Mouse (Mus musculus): ENCODE measurements around the gene Kcnh4.

The Kcnh4 gene

GRCm38 (mm10) chr11:100735954-100736745, 23.6 kb downstream of the Kcnh4 start:
- no peak for DNase-seq (ENCODE audit: extremely low read depth, insufficient read length, low spot score)

GRCm38 (mm10) chr11:100735134-100735865, 24.4 kb downstream of the Kcnh4 start:
- DNase-seq (ENCODE audit: extremely low read depth, insufficient read length, low spot score), result no peak

- DNase-seq (ENCODE audit: extremely low read depth, insufficient read length, low spot score), result no peak
These were observed 29.1 kb downstream of the Kcnh4 start for GRCm38 (mm10) chr11:100730477-100731205.

- DNase-seq (ENCODE audit: extremely low read depth, insufficient read length, low spot score), result no peak
These were observed 29.8 kb downstream of the Kcnh4 start for GRCm38 (mm10) chr11:100729976-100730375.

- DNase-seq (ENCODE audit: extremely low read depth, insufficient read length, low spot score), result no peak
These were observed 31.1 kb downstream of the Kcnh4 start for GRCm38 (mm10) chr11:100728601-100729000.

GRCm38 (mm10) chr11:100727201-100727600, 32.5 kb downstream of the Kcnh4 start:
- DNase-seq (ENCODE audit: extremely low read depth, insufficient read length, low spot score), result no peak

GRCm38 (mm10) chr11:100724919-100725512, 34.7 kb downstream of the Kcnh4 start:
- DNase-seq (ENCODE audit: extremely low read depth, insufficient read length, low spot score), result no peak

- no peak for DNase-seq (ENCODE audit: extremely low read depth, insufficient read length, low spot score)
These were observed 37.2 kb downstream of the Kcnh4 start for GRCm38 (mm10) chr11:100722493-100723028.

GRCm38 (mm10) chr11:100721776-100722492, 37.8 kb downstream of the Kcnh4 start:
- DNase-seq (ENCODE audit: extremely low read depth, insufficient read length, low spot score), result no peak

- no peak for DNase-seq (ENCODE audit: extremely low read depth, insufficient read length, low spot score)
These were observed 38.5 kb downstream of the Kcnh4 start for GRCm38 (mm10) chr11:100721254-100721653.

- no peak for DNase-seq (ENCODE audit: extremely low read depth, insufficient read length, low spot score)
These were observed 39.4 kb downstream of the Kcnh4 start for GRCm38 (mm10) chr11:100720345-100720744.

GRCm38 (mm10) chr11:100719893-100720292, 39.8 kb downstream of the Kcnh4 start:
- no peak for DNase-seq (ENCODE audit: extremely low read depth, insufficient read length, low spot score)

GRCm38 (mm10) chr11:100719312-100719711, 40.4 kb downstream of the Kcnh4 start:
- no peak for DNase-seq (ENCODE audit: extremely low read depth, insufficient read length, low spot score)

GRCm38 (mm10) chr11:100718866-100719265, 40.9 kb downstream of the Kcnh4 start:
- DNase-seq (ENCODE audit: extremely low read depth, insufficient read length, low spot score), result no peak

GRCm38 (mm10) chr11:100718462-100718861, 41.3 kb downstream of the Kcnh4 start:
- no peak for DNase-seq (ENCODE audit: extremely low read depth, insufficient read length, low spot score)

GRCm38 (mm10) chr11:100716649-100717048, 43.1 kb downstream of the Kcnh4 start:
- DNase-seq (ENCODE audit: extremely low read depth, insufficient read length, low spot score), result no peak

- DNase-seq (ENCODE audit: extremely low read depth, insufficient read length, low spot score), result no peak
These were observed 44.8 kb downstream of the Kcnh4 start for GRCm38 (mm10) chr11:100714948-100715347.

GRCm38 (mm10) chr11:100714534-100714915, 45.2 kb downstream of the Kcnh4 start:
- DNase-seq (ENCODE audit: extremely low read depth, insufficient read length, low spot score), result no peak

- DNase-seq (ENCODE audit: extremely low read depth, insufficient read length, low spot score), result no peak
These were observed 45.8 kb downstream of the Kcnh4 start, which contains the start of gene Hspb9 for GRCm38 (mm10) chr11:100713735-100714533. TSS of gene Hspb9 (plus strand) at chr11:100713850.
